Mouse (Mus musculus) forebrain, embryonic 11.5 days (tissue): ENCODE data around the gene Rai14. TPM values are rescaled to one million over a fixed set of nuclear protein-coding genes. Genes with fewer than 3 reads are reported as not detected.

Source experiments
- ATAC-seq: fragments of 200-750 bp; cut with Nextera tagmentation; replicated peaks from 2 replicates; pipeline ENCODE4 v1.8.0; 2017; ENCODE audit warnings: moderate TSS enrichment; ENCODE audit not compliant: low FRiP score
- DNase-seq: peaks from one replicate; pipeline ENCODE4 v3.0.0-alpha.2; 2017; ENCODE audit warnings: low spot score
- H3K27ac ChIP-seq: fragments of 300-500 bp; sonication (generic); 2 replicates; pipeline ENCODE4 v1.5.1; 2014; ENCODE audit warnings: low read depth, low read length
- H3K27me3 ChIP-seq: fragments of 300-500 bp; sonication (generic); 2 replicates; pipeline ENCODE4 v1.6.1; 2014; ENCODE audit warnings: mild to moderate bottlenecking, low read length, mixed read lengths; ENCODE audit not compliant: control insufficient read depth, insufficient read depth
- H3K36me3 ChIP-seq: fragments of 300-500 bp; sonication (generic); 2 replicates; pipeline ENCODE4 v1.6.1; 2014; ENCODE audit warnings: mild to moderate bottlenecking, low read length, moderate library complexity, mixed read lengths; ENCODE audit not compliant: control insufficient read depth, insufficient read depth
- H3K4me1 ChIP-seq: fragments of 300-500 bp; sonication (generic); replicated peaks from 2 replicates; pipeline ENCODE4 v1.6.1; 2014; ENCODE audit warnings: low read length, mixed read lengths; ENCODE audit not compliant: control insufficient read depth, insufficient read depth
- H3K4me2 ChIP-seq: fragments of 300-500 bp; sonication (generic); 2 replicates; pipeline ENCODE4 v1.6.1; 2014; ENCODE audit warnings: low read depth, mild to moderate bottlenecking, low read length, moderate library complexity, mixed read lengths; ENCODE audit not compliant: severe bottlenecking
- H3K4me3 ChIP-seq: fragments of 300-500 bp; sonication (generic); 2 replicates; pipeline ENCODE4 v1.5.1; 2014; ENCODE audit warnings: low read depth, low read length
- H3K9ac ChIP-seq: fragments of 300-500 bp; sonication (generic); 2 replicates; pipeline ENCODE4 v1.6.1; 2014; ENCODE audit warnings: low read length
- H3K9me3 ChIP-seq: fragments of 300-500 bp; sonication (generic); 2 replicates; pipeline ENCODE4 v1.6.1; 2016; ENCODE audit warnings: low read length, mixed read lengths; ENCODE audit not compliant: control insufficient read depth
- WGBS: fragments of 180-500 bp; shearing (Covaris S2); extraction: QIAGEN DNeasy Blood & Tissue Kit; methylation state at CpG from one replicate; pipeline ENCODE4 v1.1.7; 2014; 5-methylcytosine and 5-hydroxymethylcytosine counted together
- polyA plus RNA-seq: library from polyadenylated mRNA; unstranded; fragments of >200 nt; fragmentation: Nextera tagmentation; extraction: Ambion mirVana; gene quantifications from 2 replicates; pipeline ENCODE4 v1.2.1, GENCODE M21; 2014

Rai14 gene
- polyA plus RNA-seq, 1 experiment from 2014 or later: 61.5 TPM

- no peak overlapping the region for H3K4me3 ChIP-seq
- no peak for DNase-seq
- WGBS: 89% methylated on average over 9 of the region's 9 CpGs
- no peaks in the 10 kb centered on the region; the same call in 1 of the 2 replicates for H3K36me3 ChIP-seq
- no peaks in the 10 kb centered on the region for H3K27me3 ChIP-seq
- H3K4me1 ChIP-seq: no peaks in the 10 kb centered on the region
- no peak overlapping the region for H3K27ac ChIP-seq
- H3K4me2 ChIP-seq: no peak overlapping the region
- no peaks in the 10 kb centered on the region for H3K9me3 ChIP-seq
- ATAC-seq: no peak
- H3K9ac ChIP-seq: no peak overlapping the region
Observed at GRCm38 (mm10) chr15:10683687-10684203, 30.7 kb downstream of the Rai14 start.

- no peaks in the 10 kb centered on the region for H3K36me3 ChIP-seq
Observed at GRCm38 (mm10) chr15:10680514-10680913, 33.9 kb downstream of the Rai14 start.

GRCm38 (mm10) chr15:10679571-10679970, 34.9 kb downstream of the Rai14 start:
- no peak for ATAC-seq
- WGBS: 71% methylated on average over 4 of the region's 4 CpGs

More at GRCm38 (mm10) chr15:10680514-10680913, 33.9 kb downstream of the Rai14 start:
- Histone ChIP-seq H3K4me3 (no peak overlapping the region), H3K27ac (no peak overlapping the region), H3K4me2 (no peak overlapping the region), H3K27me3 (no peaks in the 10 kb centered on the region), H3K4me1 (no peaks in the 10 kb centered on the region), H3K9ac (no peak overlapping the region), H3K9me3 (no peaks in the 10 kb centered on the region)
- ATAC-seq (no peak), DNase-seq (no peak)
- 93% methylated on average over 5 of the region's 5 CpGs for WGBS

GRCm38 (mm10) chr15:10675801-10676200, 38.6 kb downstream of the Rai14 start:
- DNase-seq (peak; percentile 37), ATAC-seq (no peak)
- no peaks in the 10 kb centered on the region for H3K27me3 ChIP-seq
- H3K4me2 ChIP-seq: no peak overlapping the region
- H3K9me3 ChIP-seq: no peaks in the 10 kb centered on the region
- no peak overlapping the region for H3K27ac ChIP-seq
- H3K4me3 ChIP-seq: no peak overlapping the region
- WGBS: 83% methylated on average over 5 of the region's 5 CpGs
- H3K9ac ChIP-seq: no peak overlapping the region
- H3K36me3 ChIP-seq: no peaks in the 10 kb centered on the region
- no peaks in the 10 kb centered on the region for H3K4me1 ChIP-seq

More at GRCm38 (mm10) chr15:10679571-10679970, 34.9 kb downstream of the Rai14 start:
- H3K4me3 ChIP-seq: no peak overlapping the region
- H3K27ac ChIP-seq: no peak overlapping the region
- H3K36me3 ChIP-seq: no peaks in the 10 kb centered on the region
- no peaks in the 10 kb centered on the region for H3K4me1 ChIP-seq
- no peak overlapping the region for H3K9ac ChIP-seq
- no peaks in the 10 kb centered on the region for H3K9me3 ChIP-seq
- peak; percentile 43 for DNase-seq
- H3K27me3 ChIP-seq: no peaks in the 10 kb centered on the region
- no peak overlapping the region for H3K4me2 ChIP-seq

GRCm38 (mm10) chr15:10672880-10673279, 41.5 kb downstream of the Rai14 start:
- no peak overlapping the region for H3K4me3 ChIP-seq
- H3K36me3 ChIP-seq: no peaks in the 10 kb centered on the region
- WGBS: 46% methylated on average over 5 of the region's 5 CpGs
- DNase-seq (no peak), ATAC-seq (no peak)
- no peaks in the 10 kb centered on the region for H3K27me3 ChIP-seq
- no peak overlapping the region for H3K4me2 ChIP-seq
- H3K9ac ChIP-seq: no peak overlapping the region
- H3K4me1 ChIP-seq: no peaks in the 10 kb centered on the region
- no peaks in the 10 kb centered on the region for H3K9me3 ChIP-seq
- no peak overlapping the region for H3K27ac ChIP-seq

- no peak overlapping the region for H3K4me3 ChIP-seq
- H3K4me1 ChIP-seq: no peaks in the 10 kb centered on the region
- DNase-seq (no peak), ATAC-seq (no peak)
- WGBS: 97% methylated on average over 4 of the region's 4 CpGs
- H3K27ac ChIP-seq: no peak overlapping the region
- no peaks in the 10 kb centered on the region for H3K27me3 ChIP-seq
- H3K9ac ChIP-seq: no peak overlapping the region
- no peaks in the 10 kb centered on the region for H3K9me3 ChIP-seq
- no peak overlapping the region for H3K4me2 ChIP-seq
- H3K36me3 ChIP-seq: no peaks in the 10 kb centered on the region
Observed at GRCm38 (mm10) chr15:10671868-10672267, 42.6 kb downstream of the Rai14 start.

GRCm38 (mm10) chr15:10670107-10670506, 44.3 kb downstream of the Rai14 start:
- no peak overlapping the region for H3K4me3 ChIP-seq
- no peak for ATAC-seq
- H3K36me3 ChIP-seq: no peaks in the 10 kb centered on the region
- no peak overlapping the region for H3K4me2 ChIP-seq
- DNase-seq: no peak
- H3K9ac ChIP-seq: no peak overlapping the region
- 86% methylated on average over 7 of the region's 7 CpGs for WGBS
- H3K27ac ChIP-seq: no peak overlapping the region
- H3K27me3 ChIP-seq: no peaks in the 10 kb centered on the region
- H3K4me1 ChIP-seq: no peaks in the 10 kb centered on the region
- H3K9me3 ChIP-seq: no peaks in the 10 kb centered on the region

- 64% methylated on average over 10 of the region's 10 CpGs for WGBS
- Histone ChIP-seq H3K4me2 (no peak overlapping the region), H3K27me3 (no peaks in the 10 kb centered on the region), H3K9me3 (no peaks in the 10 kb centered on the region), H3K4me1 (no peaks in the 10 kb centered on the region), H3K9ac (no peak overlapping the region), H3K36me3 (no peaks in the 10 kb centered on the region), H3K4me3 (no peak overlapping the region), H3K27ac (no peak overlapping the region)
- ATAC-seq (no peak), DNase-seq (no peak)
Observed at GRCm38 (mm10) chr15:10668120-10668900, 46.1 kb downstream of the Rai14 start.

- Histone ChIP-seq H3K27me3 (no peaks in the 10 kb centered on the region), H3K36me3 (no peaks in the 10 kb centered on the region), H3K4me2 (no peak overlapping the region), H3K9me3 (no peaks in the 10 kb centered on the region), H3K9ac (no peak overlapping the region), H3K4me1 (0 out of 2 replicates have a peak, but pooled peaks cover 2% of the 10 kb centered on the region), H3K27ac (no peak overlapping the region), H3K4me3 (no peak overlapping the region)
- ATAC-seq (no peak), DNase-seq (no peak)
- WGBS: 87% methylated on average over 8 of the region's 8 CpGs
Observed at GRCm38 (mm10) chr15:10665816-10666215, 48.6 kb downstream of the Rai14 start.
